Mouse (Mus musculus): ENCODE measurements at regions not wholly inside any gene's neighbourhood (a gene's known extent, or its start where the extent isn't known, plus 50 kb on each side); places are given as distances from the start of the nearest gene placed in this dataset.

- Histone ChIP-seq H3K4me3 (ENCODE audit: insufficient read depth, low read length) (no peak overlapping the region), H3K27ac (ENCODE audit: insufficient read depth, low read length) (no peak overlapping the region), H3K4me1 (ENCODE audit: control insufficient read depth, insufficient read depth, low read length) (no peaks in the 10 kb centered on the region)
- no peak for TF ChIP-seq CTCF (IDR thresholded peaks at IDR 0.05; ENCODE audit: borderline replicate concordance, insufficient read depth, low read length)
- no peak for TF ChIP-seq POLR2A (IDR thresholded peaks at IDR 0.05; ENCODE audit: low read depth, low read length)
Measured at GRCm38 (mm10) chrX:99358051-99358617, 112.9 kb downstream of the Pja1 start.

- Histone ChIP-seq H3K4me1 (ENCODE audit: control insufficient read depth, insufficient read depth, low read length) (no peaks in the 10 kb centered on the region), H3K27ac (ENCODE audit: insufficient read depth, low read length) (no peak overlapping the region), H3K4me3 (ENCODE audit: insufficient read depth, low read length) (no peak overlapping the region)
- no peak for TF ChIP-seq CTCF (IDR thresholded peaks at IDR 0.05; ENCODE audit: borderline replicate concordance, insufficient read depth, low read length)
- TF ChIP-seq POLR2A (IDR thresholded peaks at IDR 0.05; ENCODE audit: low read depth, low read length): no peak
Measured at GRCm38 (mm10) chrX:99355128-99355527, 115.9 kb downstream of the Pja1 start.

- Histone ChIP-seq H3K27ac (ENCODE audit: insufficient read depth, low read length) (no peak overlapping the region), H3K4me3 (ENCODE audit: insufficient read depth, low read length) (no peak overlapping the region), H3K4me1 (ENCODE audit: control insufficient read depth, insufficient read depth, low read length) (no peaks in the 10 kb centered on the region)
- no peak for TF ChIP-seq CTCF (IDR thresholded peaks at IDR 0.05; ENCODE audit: borderline replicate concordance, insufficient read depth, low read length)
- no peak for TF ChIP-seq POLR2A (IDR thresholded peaks at IDR 0.05; ENCODE audit: low read depth, low read length)
Measured at GRCm38 (mm10) chrX:99350233-99350632, 120.8 kb downstream of the Pja1 start.

GRCm38 (mm10) chrX:99340223-99340622 is 130.8 kb downstream of the Pja1 start:
- H3K27ac ChIP-seq (ENCODE audit: insufficient read depth, low read length): no peak overlapping the region
- no peaks in the 10 kb centered on the region for H3K4me1 ChIP-seq (ENCODE audit: control insufficient read depth, insufficient read depth, low read length)
- H3K4me3 ChIP-seq (ENCODE audit: insufficient read depth, low read length): no peak overlapping the region
- no peak for TF ChIP-seq CTCF (IDR thresholded peaks at IDR 0.05; ENCODE audit: borderline replicate concordance, insufficient read depth, low read length)
- no peak for TF ChIP-seq POLR2A (IDR thresholded peaks at IDR 0.05; ENCODE audit: low read depth, low read length)

- TF ChIP-seq POLR2A (IDR thresholded peaks at IDR 0.05; ENCODE audit: low read depth, low read length) (no peak), CTCF (IDR thresholded peaks at IDR 0.05; ENCODE audit: borderline replicate concordance, insufficient read depth, low read length) (no peak)
- Histone ChIP-seq H3K4me3 (ENCODE audit: insufficient read depth, low read length) (no peak overlapping the region), H3K27ac (ENCODE audit: insufficient read depth, low read length) (no peak overlapping the region), H3K4me1 (ENCODE audit: control insufficient read depth, insufficient read depth, low read length) (no peaks in the 10 kb centered on the region)
Measured at GRCm38 (mm10) chrX:99339081-99339876, 131.8 kb downstream of the Pja1 start.

GRCm38 (mm10) chrX:99336616-99337553 is 134.2 kb downstream of the Pja1 start:
- H3K4me1 ChIP-seq (ENCODE audit: control insufficient read depth, insufficient read depth, low read length): no peaks in the 10 kb centered on the region
- no peak overlapping the region for H3K27ac ChIP-seq (ENCODE audit: insufficient read depth, low read length)
- H3K4me3 ChIP-seq (ENCODE audit: insufficient read depth, low read length): no peak overlapping the region
- TF ChIP-seq POLR2A (IDR thresholded peaks at IDR 0.05; ENCODE audit: low read depth, low read length) (no peak), CTCF (IDR thresholded peaks at IDR 0.05; ENCODE audit: borderline replicate concordance, insufficient read depth, low read length) (no peak)

- H3K27ac ChIP-seq (ENCODE audit: insufficient read depth, low read length): peak overlapping the region; percentile 16; the same call in 1 of the 2 replicates
- no peaks in the 10 kb centered on the region for H3K4me1 ChIP-seq (ENCODE audit: control insufficient read depth, insufficient read depth, low read length)
- TF ChIP-seq CTCF (IDR thresholded peaks at IDR 0.05; ENCODE audit: borderline replicate concordance, insufficient read depth, low read length): no peak
- no peak for TF ChIP-seq POLR2A (IDR thresholded peaks at IDR 0.05; ENCODE audit: low read depth, low read length)
- no peak overlapping the region for H3K4me3 ChIP-seq (ENCODE audit: insufficient read depth, low read length)
Measured at GRCm38 (mm10) chrX:99335886-99336589, 135.0 kb downstream of the Pja1 start.

GRCm38 (mm10) chrX:99332457-99332770 is 138.7 kb downstream of the Pja1 start:
- no peak for TF ChIP-seq CTCF (IDR thresholded peaks at IDR 0.05; ENCODE audit: borderline replicate concordance, insufficient read depth, low read length)
- TF ChIP-seq POLR2A (IDR thresholded peaks at IDR 0.05; ENCODE audit: low read depth, low read length): no peak
- Histone ChIP-seq H3K27ac (ENCODE audit: insufficient read depth, low read length) (no peak overlapping the region), H3K4me1 (ENCODE audit: control insufficient read depth, insufficient read depth, low read length) (no peaks in the 10 kb centered on the region), H3K4me3 (ENCODE audit: insufficient read depth, low read length) (no peak overlapping the region)

GRCm38 (mm10) chrX:99331764-99332456 is 139.2 kb downstream of the Pja1 start:
- H3K4me1 ChIP-seq (ENCODE audit: control insufficient read depth, insufficient read depth, low read length): no peaks in the 10 kb centered on the region
- no peak for TF ChIP-seq CTCF (IDR thresholded peaks at IDR 0.05; ENCODE audit: borderline replicate concordance, insufficient read depth, low read length)
- TF ChIP-seq POLR2A (IDR thresholded peaks at IDR 0.05; ENCODE audit: low read depth, low read length): no peak
- no peak overlapping the region for H3K4me3 ChIP-seq (ENCODE audit: insufficient read depth, low read length)
- H3K27ac ChIP-seq (ENCODE audit: insufficient read depth, low read length): no peak overlapping the region
